Mouse (Mus musculus): ENCODE results near the gene Foxp1.
A peak's percentile ranks its signal among the peaks of the same experiment; 100 is the strongest.

Foxp1 gene

GRCm38 (mm10) chr6:99164760-99165159, 357.8 kb downstream of the Foxp1 start:
- DNase-seq = no peak

- no peak for DNase-seq
Measured at GRCm38 (mm10) chr6:99162716-99163115, 359.8 kb downstream of the Foxp1 start.

- DNase-seq = no peak
Measured at GRCm38 (mm10) chr6:99160348-99160693, 362.2 kb downstream of the Foxp1 start.

GRCm38 (mm10) chr6:99159452-99160347, 362.8 kb downstream of the Foxp1 start:
- DNase-seq = no peak

GRCm38 (mm10) chr6:99153682-99154081, 368.8 kb downstream of the Foxp1 start:
- DNase-seq = no peak

GRCm38 (mm10) chr6:99146400-99146905, 376.1 kb downstream of the Foxp1 start:
- DNase-seq = no peak

- DNase-seq = no peak
Measured at GRCm38 (mm10) chr6:99145033-99145432, 377.5 kb downstream of the Foxp1 start.

GRCm38 (mm10) chr6:99143756-99144036, 378.8 kb downstream of the Foxp1 start:
- DNase-seq = no peak

- DNase-seq = peak; percentile 13
Measured at GRCm38 (mm10) chr6:99142900-99143755, 379.4 kb downstream of the Foxp1 start.

GRCm38 (mm10) chr6:99138041-99138440, 384.5 kb downstream of the Foxp1 start:
- no peak for DNase-seq

GRCm38 (mm10) chr6:99137071-99137470, 385.4 kb downstream of the Foxp1 start:
- DNase-seq = no peak

- no peak for DNase-seq
Measured at GRCm38 (mm10) chr6:99135938-99136729, 386.4 kb downstream of the Foxp1 start.

GRCm38 (mm10) chr6:99131815-99132214, 390.7 kb downstream of the Foxp1 start:
- DNase-seq = no peak

- no peak for DNase-seq
Measured at GRCm38 (mm10) chr6:99130758-99131410, 391.6 kb downstream of the Foxp1 start.

GRCm38 (mm10) chr6:99126717-99127116, 395.8 kb downstream of the Foxp1 start:
- DNase-seq = no peak

GRCm38 (mm10) chr6:99120776-99121766, 401.4 kb downstream of the Foxp1 start:
- no peak for DNase-seq

- DNase-seq = peak; percentile 13
Measured at GRCm38 (mm10) chr6:99118534-99118933, 404.0 kb downstream of the Foxp1 start.

GRCm38 (mm10) chr6:99117411-99117810, 405.1 kb downstream of the Foxp1 start:
- no peak for DNase-seq

GRCm38 (mm10) chr6:99111856-99112255, 410.7 kb downstream of the Foxp1 start:
- no peak for DNase-seq

GRCm38 (mm10) chr6:99108417-99108816, 414.1 kb downstream of the Foxp1 start:
- no peak for DNase-seq

GRCm38 (mm10) chr6:99107674-99108073, 414.8 kb downstream of the Foxp1 start:
- no peak for DNase-seq
